ENCODE assay signal across 42 mouse cellular contexts in genomic region chr4:107955691-107956090, GRCm38 (mm10). TPM values are rescaled to one million over a fixed set of nuclear protein-coding genes. Genes with fewer than 3 reads are reported as not detected.
"Had no signal": no experiment of that assay in that cellular context is flagged by ENCODE, and none has a peak within 500 bp of the region (broad histone marks: within the 10 kb centered on the region; RNA-seq: fewer than 3 reads in every experiment).

No protein-coding gene starts in this region.

- H3K4me3 ChIP-seq: heart, embryonic 12.5 days; heart, embryonic 13.5 days; heart, embryonic 15.5 days; hindbrain, embryonic 10.5 days; hindbrain, embryonic 12.5 days; hindbrain, embryonic 13.5 days; hindbrain, embryonic 15.5 days; intestine, embryonic 15.5 days; kidney, embryonic 15.5 days; layer of hippocampus, adult 2 months; left cerebral cortex, adult 2 months had no signal

- DNase-seq: heart, postnatal 10 days; heart, postnatal 14 days; heart, postnatal 36 days; heart, postnatal 4 days; kidney, adult 11 months; kidney, adult 18-20 months; kidney, adult 2 months; kidney, adult 8-10 months; kidney, adult 9 months; kidney, postnatal 10 days; kidney, postnatal 14 days; kidney, postnatal 25 days; kidney, postnatal 36 days; kidney, postnatal 4 days; layer of hippocampus, adult 9-11 months; layer of hippocampus, postnatal 36 days had no signal

- H3K27ac ChIP-seq: heart, embryonic 13.5 days; heart, embryonic 15.5 days; hindbrain, embryonic 10.5 days; hindbrain, embryonic 12.5 days; hindbrain, embryonic 13.5 days; hindbrain, embryonic 14.5 days; hindbrain, embryonic 15.5 days; hindbrain, postnatal 0 days; intestine, embryonic 15.5 days; kidney, embryonic 15.5 days; kidney, postnatal 0 days; layer of hippocampus, adult 2 months; left cerebral cortex, adult 2 months had no signal

- H3K4me1 ChIP-seq: heart, embryonic 12.5 days; heart, embryonic 15.5 days; hindbrain, embryonic 15.5 days; intestine, embryonic 15.5 days; kidney, embryonic 15.5 days had no signal

- H3K9ac ChIP-seq: heart, embryonic 12.5 days; heart, embryonic 13.5 days; heart, embryonic 15.5 days; hindbrain, embryonic 12.5 days; hindbrain, embryonic 13.5 days; hindbrain, embryonic 14.5 days; hindbrain, embryonic 15.5 days; intestine, embryonic 15.5 days; kidney, embryonic 15.5 days had no signal

- H3K4me2 ChIP-seq: heart, embryonic 11.5 days; heart, embryonic 12.5 days; heart, embryonic 13.5 days; heart, embryonic 15.5 days; hindbrain, embryonic 12.5 days; hindbrain, embryonic 13.5 days; hindbrain, embryonic 14.5 days; hindbrain, embryonic 15.5 days; intestine, embryonic 15.5 days; kidney, embryonic 15.5 days had no signal

- H3K27me3 ChIP-seq: hindbrain, embryonic 12.5 days; hindbrain, embryonic 13.5 days; hindbrain, embryonic 15.5 days; intestine, embryonic 15.5 days; kidney, embryonic 15.5 days had no signal

- H3K36me3 ChIP-seq: heart, embryonic 12.5 days; heart, embryonic 13.5 days; heart, embryonic 15.5 days; hindbrain, embryonic 10.5 days; hindbrain, embryonic 12.5 days; hindbrain, embryonic 13.5 days; hindbrain, embryonic 15.5 days; intestine, embryonic 15.5 days; kidney, embryonic 15.5 days had no signal

- ATAC-seq: hindbrain, postnatal 0 days; inflammation-experienced regulatory T-cells, adult 6 months; intestine, embryonic 15.5 days; intestine, embryonic 16.5 days; intestine, postnatal 0 days had no signal

- H3K9me3 ChIP-seq: heart, embryonic 12.5 days; heart, embryonic 13.5 days; heart, embryonic 15.5 days; hindbrain, embryonic 10.5 days; hindbrain, embryonic 12.5 days; hindbrain, embryonic 13.5 days; hindbrain, embryonic 15.5 days; intestine, embryonic 15.5 days; kidney, embryonic 15.5 days had no signal

RNA-seq across cellular contexts. Expression of gene Slc1a7, which starts 12.4 kb away (rescaled TPM):
- total RNA-seq: heart, postnatal 4 days; hematopoietic stem cell, adult 5-6 weeks; hindbrain, postnatal 0 days; layer of hippocampus, adult 18-20 months; layer of hippocampus, adult 2 months; layer of hippocampus, postnatal 25 days had no signal
- polyA plus RNA-seq: heart, embryonic 11.5 days; heart, embryonic 12.5 days; heart, embryonic 13.5 days; heart, embryonic 14.5 days; heart, embryonic 16.5 days; hindbrain, embryonic 10.5 days; hindbrain, embryonic 11.5 days; hindbrain, embryonic 12.5 days; hindbrain, embryonic 13.5 days; inflammation-experienced regulatory T-cells, adult 6 months; kidney, embryonic 14.5 days; kidney, embryonic 15.5 days; kidney, embryonic 16.5 days had no signal
